Mouse (Mus musculus): ENCODE measurements at regions not wholly inside any gene's neighbourhood (a gene's known extent, or its start where the extent isn't known, plus 50 kb on each side); places are given as distances from the start of the nearest gene placed in this dataset.

GRCm38 (mm10) chr1:76075685-76076455, 529.8 kb downstream of the Slc4a3 start:
- Histone ChIP-seq H3K4me3 (replicated peaks) (no peak overlapping the region), H3K36me3 (no peaks in the 10 kb centered on the region), H3K4me1 (no peaks in the 10 kb centered on the region), H3K9ac (no peak overlapping the region), H3K4me2 (no peak overlapping the region), H3K27me3 (replicated peaks) (no peaks in the 10 kb centered on the region), H3K9me3 (no peaks in the 10 kb centered on the region), H3K27ac (no peak overlapping the region)
- WGBS = 72% methylated on average over 10 of the region's 10 CpGs
- ATAC-seq (ENCODE audit: insufficient read depth, low FRiP score, low read depth) = no peak

- no peaks in the 10 kb centered on the region for H3K9me3 ChIP-seq
- H3K4me2 ChIP-seq = no peak overlapping the region
- no peak overlapping the region for H3K27ac ChIP-seq
- H3K4me1 ChIP-seq = no peaks in the 10 kb centered on the region
- H3K27me3 ChIP-seq (replicated peaks) = no peaks in the 10 kb centered on the region
- no peak overlapping the region for H3K9ac ChIP-seq
- no peak overlapping the region for H3K4me3 ChIP-seq (replicated peaks)
- no peak for ATAC-seq (ENCODE audit: insufficient read depth, low FRiP score, low read depth)
- no peaks in the 10 kb centered on the region for H3K36me3 ChIP-seq
- 44% methylated on average over 6 of the region's 6 CpGs for WGBS
Measured at GRCm38 (mm10) chr1:76080241-76080640, 534.2 kb downstream of the Slc4a3 start.

- Histone ChIP-seq H3K36me3 (no peaks in the 10 kb centered on the region), H3K4me2 (no peak overlapping the region), H3K9ac (no peak overlapping the region), H3K27ac (no peak overlapping the region), H3K9me3 (no peaks in the 10 kb centered on the region), H3K27me3 (replicated peaks) (no peaks in the 10 kb centered on the region), H3K4me1 (no peaks in the 10 kb centered on the region), H3K4me3 (replicated peaks) (no peak overlapping the region)
- no peak for ATAC-seq (ENCODE audit: insufficient read depth, low FRiP score, low read depth)
- 51% methylated on average over 4 of the region's 4 CpGs for WGBS
Measured at GRCm38 (mm10) chr1:76081700-76082099, 535.6 kb downstream of the Slc4a3 start.

- H3K27ac ChIP-seq = no peak overlapping the region
- WGBS = 88% methylated on average over 3 of the region's 3 CpGs
- no peaks in the 10 kb centered on the region for H3K36me3 ChIP-seq
Measured at GRCm38 (mm10) chr1:76083273-76084036, 537.4 kb downstream of the Slc4a3 start.

GRCm38 (mm10) chr1:76091031-76091430, 545.0 kb downstream of the Slc4a3 start:
- no peak for ATAC-seq (ENCODE audit: insufficient read depth, low FRiP score, low read depth)

More at GRCm38 (mm10) chr1:76083273-76084036, 537.4 kb downstream of the Slc4a3 start:
- H3K4me3 ChIP-seq (replicated peaks) = no peak overlapping the region
- H3K4me2 ChIP-seq = no peak overlapping the region
- no peaks in the 10 kb centered on the region for H3K27me3 ChIP-seq (replicated peaks)
- no peak overlapping the region for H3K9ac ChIP-seq
- ATAC-seq (ENCODE audit: insufficient read depth, low FRiP score, low read depth) = no peak
- H3K4me1 ChIP-seq = no peaks in the 10 kb centered on the region
- no peaks in the 10 kb centered on the region for H3K9me3 ChIP-seq

GRCm38 (mm10) chr1:76113281-76113680, 567.2 kb downstream of the Slc4a3 start:
- no peak overlapping the region for H3K27ac ChIP-seq
- H3K4me1 ChIP-seq = no peaks in the 10 kb centered on the region
- H3K36me3 ChIP-seq = no peaks in the 10 kb centered on the region
- no peak overlapping the region for H3K9ac ChIP-seq
- no peak overlapping the region for H3K4me2 ChIP-seq
- H3K9me3 ChIP-seq = no peaks in the 10 kb centered on the region
- no peak overlapping the region for H3K4me3 ChIP-seq (replicated peaks)
- WGBS = 63% methylated on average over 3 of the region's 3 CpGs
- H3K27me3 ChIP-seq (replicated peaks) = no peaks in the 10 kb centered on the region
- ATAC-seq (ENCODE audit: insufficient read depth, low FRiP score, low read depth) = no peak

More at GRCm38 (mm10) chr1:76091031-76091430, 545.0 kb downstream of the Slc4a3 start:
- no peaks in the 10 kb centered on the region for H3K9me3 ChIP-seq
- no peaks in the 10 kb centered on the region for H3K27me3 ChIP-seq (replicated peaks)
- no peak overlapping the region for H3K27ac ChIP-seq
- H3K4me2 ChIP-seq = no peak overlapping the region
- no peaks in the 10 kb centered on the region for H3K4me1 ChIP-seq
- no peaks in the 10 kb centered on the region for H3K36me3 ChIP-seq
- no peak overlapping the region for H3K4me3 ChIP-seq (replicated peaks)
- WGBS = 54% methylated on average over 5 of the region's 5 CpGs
- H3K9ac ChIP-seq = no peak overlapping the region

GRCm38 (mm10) chr1:76120840-76121239, 574.8 kb downstream of the Slc4a3 start:
- no peak overlapping the region for H3K4me3 ChIP-seq (replicated peaks)
- H3K4me2 ChIP-seq = no peak overlapping the region
- no peak for ATAC-seq (ENCODE audit: insufficient read depth, low FRiP score, low read depth)
- H3K4me1 ChIP-seq = no peaks in the 10 kb centered on the region
- H3K9me3 ChIP-seq = no peaks in the 10 kb centered on the region
- 63% methylated on average over 4 of the region's 4 CpGs for WGBS
- no peak overlapping the region for H3K9ac ChIP-seq
- no peaks in the 10 kb centered on the region for H3K27me3 ChIP-seq (replicated peaks)
- no peaks in the 10 kb centered on the region for H3K36me3 ChIP-seq
- no peak overlapping the region for H3K27ac ChIP-seq

- no peaks in the 10 kb centered on the region for H3K27me3 ChIP-seq (replicated peaks)
- no peak overlapping the region for H3K4me2 ChIP-seq
- no peak overlapping the region for H3K4me3 ChIP-seq (replicated peaks)
- H3K9ac ChIP-seq = no peak overlapping the region
- ATAC-seq (ENCODE audit: insufficient read depth, low FRiP score, low read depth) = no peak
- H3K4me1 ChIP-seq = no peaks in the 10 kb centered on the region
- H3K36me3 ChIP-seq = no peaks in the 10 kb centered on the region
- no peak overlapping the region for H3K27ac ChIP-seq
- H3K9me3 ChIP-seq = no peaks in the 10 kb centered on the region
- 56% methylated on average over 4 of the region's 4 CpGs for WGBS
Measured at GRCm38 (mm10) chr1:76130353-76130752, 584.3 kb downstream of the Slc4a3 start.

GRCm38 (mm10) chr1:76136810-76137209, 590.7 kb downstream of the Slc4a3 start:
- H3K36me3 ChIP-seq = no peaks in the 10 kb centered on the region
- no peak overlapping the region for H3K27ac ChIP-seq
- no peak overlapping the region for H3K9ac ChIP-seq
- H3K4me3 ChIP-seq (replicated peaks) = no peak overlapping the region
- WGBS = 75% methylated on average over 1 of the region's 1 CpGs
- no peaks in the 10 kb centered on the region for H3K4me1 ChIP-seq
- H3K9me3 ChIP-seq = no peaks in the 10 kb centered on the region
- no peak for ATAC-seq (ENCODE audit: insufficient read depth, low FRiP score, low read depth)
- H3K27me3 ChIP-seq (replicated peaks) = no peaks in the 10 kb centered on the region
- H3K4me2 ChIP-seq = no peak overlapping the region

- Histone ChIP-seq H3K4me1 (no peaks in the 10 kb centered on the region), H3K27me3 (replicated peaks) (no peaks in the 10 kb centered on the region), H3K4me2 (no peak overlapping the region), H3K27ac (no peak overlapping the region), H3K36me3 (no peaks in the 10 kb centered on the region), H3K4me3 (replicated peaks) (no peak overlapping the region), H3K9ac (no peak overlapping the region), H3K9me3 (no peaks in the 10 kb centered on the region)
- 54% methylated on average over 6 of the region's 6 CpGs for WGBS
- no peak for ATAC-seq (ENCODE audit: insufficient read depth, low FRiP score, low read depth)
Measured at GRCm38 (mm10) chr1:76137701-76138100, 591.6 kb downstream of the Slc4a3 start.

GRCm38 (mm10) chr1:76143516-76143915, 597.5 kb downstream of the Slc4a3 start:
- no peak overlapping the region for H3K27ac ChIP-seq
- no peaks in the 10 kb centered on the region for H3K9me3 ChIP-seq
- H3K4me1 ChIP-seq = no peaks in the 10 kb centered on the region
- H3K4me2 ChIP-seq = no peak overlapping the region
- no peak overlapping the region for H3K4me3 ChIP-seq (replicated peaks)
- H3K27me3 ChIP-seq (replicated peaks) = no peaks in the 10 kb centered on the region
- 79% methylated on average over 5 of the region's 5 CpGs for WGBS
- ATAC-seq (ENCODE audit: insufficient read depth, low FRiP score, low read depth) = no peak
- no peaks in the 10 kb centered on the region for H3K36me3 ChIP-seq
- no peak overlapping the region for H3K9ac ChIP-seq

GRCm38 (mm10) chr1:76148963-76149362, 602.9 kb downstream of the Slc4a3 start:
- H3K4me2 ChIP-seq = no peak overlapping the region
- WGBS = 79% methylated on average over 2 of the region's 2 CpGs
- ATAC-seq (ENCODE audit: insufficient read depth, low FRiP score, low read depth) = no peak
- H3K4me1 ChIP-seq = no peaks in the 10 kb centered on the region
- no peaks in the 10 kb centered on the region for H3K9me3 ChIP-seq
- no peak overlapping the region for H3K4me3 ChIP-seq (replicated peaks)
- H3K36me3 ChIP-seq = no peaks in the 10 kb centered on the region
- no peak overlapping the region for H3K27ac ChIP-seq
- no peaks in the 10 kb centered on the region for H3K27me3 ChIP-seq (replicated peaks)
- H3K9ac ChIP-seq = no peak overlapping the region

Data from stomach, embryonic 15.5 days (tissue).